Mouse (Mus musculus) forebrain, embryonic 16.5 days (tissue): Measurements from ENCODE around the gene Cmip. TPM values are rescaled to one million over a fixed set of nuclear protein-coding genes. Genes with fewer than 3 reads are reported as not detected.

Experiments used
- ATAC-seq: fragments of 200-750 bp; cut with Nextera tagmentation; 2 replicates; pipeline ENCODE4 v1.8.0; 2017; ENCODE audit warnings: mild to moderate bottlenecking, moderate library complexity
- H3K27ac ChIP-seq: fragments of 300-500 bp; sonication (generic); 2 replicates; pipeline ENCODE4 v1.5.1; 2014; ENCODE audit warnings: low read length, control low read depth
- H3K27me3 ChIP-seq: fragments of 300-500 bp; sonication (generic); replicated peaks from 2 replicates; pipeline ENCODE4 v1.6.1; 2014; ENCODE audit warnings: low read length; ENCODE audit not compliant: control insufficient read depth, insufficient read depth
- H3K36me3 ChIP-seq: fragments of 300-500 bp; sonication (generic); 2 replicates; pipeline ENCODE4 v1.6.1; 2014; ENCODE audit not compliant: control insufficient read depth, insufficient read depth
- H3K4me1 ChIP-seq: fragments of 300-500 bp; sonication (generic); replicated peaks from 2 replicates; pipeline ENCODE4 v1.6.1; 2014; ENCODE audit warnings: low read length; ENCODE audit not compliant: control insufficient read depth, insufficient read depth
- H3K4me2 ChIP-seq: fragments of 300-500 bp; sonication (generic); 2 replicates; pipeline ENCODE4 v1.6.1; 2014; ENCODE audit warnings: mild to moderate bottlenecking, low read length, control low read depth
- H3K4me3 ChIP-seq: fragments of 300-500 bp; sonication (generic); replicated peaks from 2 replicates; pipeline ENCODE4 v1.5.1; 2014; ENCODE audit warnings: mild to moderate bottlenecking, low read length, control low read depth
- H3K9ac ChIP-seq: fragments of 300-500 bp; sonication (generic); replicated peaks from 2 replicates; pipeline ENCODE4 v1.6.1; 2014; ENCODE audit warnings: low read depth, low read length, control low read depth
- H3K9me3 ChIP-seq: fragments of 300-500 bp; sonication (generic); 2 replicates; pipeline ENCODE4 v1.6.1; 2016; ENCODE audit warnings: low read length; ENCODE audit not compliant: control insufficient read depth
- WGBS: fragments of 180-500 bp; shearing (Covaris S2); extraction: QIAGEN DNeasy Blood & Tissue Kit; methylation state at CpG from one replicate; pipeline ENCODE4 v1.1.7; 2014; 5-methylcytosine and 5-hydroxymethylcytosine counted together
- polyA plus RNA-seq: library from polyadenylated mRNA; unstranded; fragments of >200 nt; fragmentation: Nextera tagmentation; extraction: Ambion mirVana; gene quantifications from 2 replicates; pipeline ENCODE4 v1.2.1, GENCODE M21; 2015

Gene Cmip
- polyA plus RNA-seq, 1 experiment from 2014 or later, result 98.1 TPM

- H3K4me2 ChIP-seq, result no peak overlapping the region
- no peaks in the 10 kb centered on the region for H3K9me3 ChIP-seq
- H3K9ac ChIP-seq, result no peak overlapping the region
- WGBS, result 93% methylated on average over 4 of the region's 4 CpGs
- H3K27ac ChIP-seq, result no peak overlapping the region
- no peaks in the 10 kb centered on the region for H3K27me3 ChIP-seq
- H3K4me3 ChIP-seq, result no peak overlapping the region
- H3K4me1 ChIP-seq, result no peaks in the 10 kb centered on the region
- no peak for ATAC-seq
- no peaks in the 10 kb centered on the region for H3K36me3 ChIP-seq
These were observed 20.3 kb upstream of the Cmip start for GRCm38 (mm10) chr8:117236531-117236930.

DNA sequence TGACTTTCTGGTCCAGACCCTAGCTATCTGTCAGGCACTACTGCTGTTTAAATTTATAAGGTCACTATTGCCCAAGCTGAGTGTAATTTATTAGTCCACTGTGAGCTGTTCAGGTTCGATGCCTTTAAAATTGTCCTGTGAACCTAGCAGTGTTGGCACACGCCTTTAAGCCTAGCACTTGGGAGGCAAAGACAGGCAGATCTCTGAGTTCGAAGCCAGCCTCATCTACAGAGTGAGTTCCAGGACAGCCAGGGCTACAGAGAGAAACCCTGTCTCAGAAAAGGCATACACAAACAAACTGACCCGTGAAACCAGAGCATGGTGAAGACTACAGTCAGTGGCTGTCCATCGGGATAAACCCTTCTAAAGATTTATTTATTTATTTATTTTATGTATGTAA, 16.5 kb upstream of the Cmip start:
- Histone ChIP-seq H3K36me3 (no peaks in the 10 kb centered on the region), H3K27me3 (no peaks in the 10 kb centered on the region), H3K4me1 (no peaks in the 10 kb centered on the region), H3K27ac (no peak overlapping the region), H3K4me3 (no peak overlapping the region), H3K9ac (no peak overlapping the region), H3K9me3 (no peaks in the 10 kb centered on the region), H3K4me2 (no peak overlapping the region)
- no peak for ATAC-seq
- 91% methylated on average over 5 of the region's 5 CpGs for WGBS

GRCm38 (mm10) chr8:117240841-117241494, 15.9 kb upstream of the Cmip start:
- 86% methylated on average over 5 of the region's 5 CpGs for WGBS
- Histone ChIP-seq H3K9me3 (no peaks in the 10 kb centered on the region), H3K9ac (no peak overlapping the region), H3K36me3 (no peaks in the 10 kb centered on the region), H3K4me1 (no peaks in the 10 kb centered on the region), H3K27ac (no peak overlapping the region), H3K4me2 (no peak overlapping the region), H3K4me3 (no peak overlapping the region), H3K27me3 (no peaks in the 10 kb centered on the region)
- ATAC-seq, result no peak

DNA sequence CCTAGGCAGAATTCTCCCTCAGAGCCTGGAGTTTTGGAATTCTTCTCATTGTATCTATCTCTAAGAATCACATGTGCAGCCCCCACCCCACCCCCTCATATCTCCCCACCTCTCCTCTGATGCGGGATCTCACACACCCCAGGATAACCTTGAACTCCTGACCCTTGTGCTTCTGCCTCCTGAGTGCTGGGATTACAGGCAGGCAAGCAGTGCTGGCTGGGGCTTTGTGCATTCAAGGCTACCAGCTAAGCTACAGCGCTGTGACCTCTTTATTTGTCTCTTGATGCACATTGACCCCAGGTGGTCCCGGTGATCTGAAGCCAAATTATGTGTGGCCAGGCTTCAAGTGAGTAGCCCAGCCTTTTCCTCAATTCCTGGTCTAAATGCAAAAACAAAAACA, 15.0 kb upstream of the Cmip start:
- H3K4me3 ChIP-seq, result no peak overlapping the region
- H3K27ac ChIP-seq, result no peak overlapping the region
- H3K4me2 ChIP-seq, result no peak overlapping the region
- no peaks in the 10 kb centered on the region for H3K4me1 ChIP-seq
- no peak for ATAC-seq
- no peaks in the 10 kb centered on the region for H3K9me3 ChIP-seq
- no peak overlapping the region for H3K9ac ChIP-seq
- no peaks in the 10 kb centered on the region for H3K36me3 ChIP-seq
- 21% methylated on average over 3 of the region's 3 CpGs for WGBS
- no peaks in the 10 kb centered on the region for H3K27me3 ChIP-seq

GRCm38 (mm10) chr8:117242286-117242685, 14.6 kb upstream of the Cmip start:
- no peak overlapping the region for H3K4me3 ChIP-seq
- 76% methylated on average over 6 of the region's 6 CpGs for WGBS
- no peak overlapping the region for H3K4me2 ChIP-seq
- no peaks in the 10 kb centered on the region for H3K36me3 ChIP-seq
- no peak for ATAC-seq
- H3K9ac ChIP-seq, result no peak overlapping the region
- H3K27ac ChIP-seq, result no peak overlapping the region
- H3K4me1 ChIP-seq, result no peaks in the 10 kb centered on the region
- H3K27me3 ChIP-seq, result no peaks in the 10 kb centered on the region
- H3K9me3 ChIP-seq, result no peaks in the 10 kb centered on the region

GRCm38 (mm10) chr8:117244601-117245000, 12.3 kb upstream of the Cmip start:
- H3K9ac ChIP-seq, result no peak overlapping the region
- ATAC-seq, result no peak
- H3K4me1 ChIP-seq, result no peaks in the 10 kb centered on the region
- H3K4me2 ChIP-seq, result no peak overlapping the region
- H3K4me3 ChIP-seq, result no peak overlapping the region
- no peaks in the 10 kb centered on the region for H3K27me3 ChIP-seq
- no peaks in the 10 kb centered on the region for H3K36me3 ChIP-seq
- no peaks in the 10 kb centered on the region for H3K9me3 ChIP-seq
- 48% methylated on average over 6 of the region's 6 CpGs for WGBS
- H3K27ac ChIP-seq, result no peak overlapping the region

GRCm38 (mm10) chr8:117248341-117248740, 8.5 kb upstream of the Cmip start:
- Histone ChIP-seq H3K4me2 (no peak overlapping the region), H3K9ac (no peak overlapping the region), H3K36me3 (no peaks in the 10 kb centered on the region), H3K9me3 (no peaks in the 10 kb centered on the region), H3K27me3 (no peaks in the 10 kb centered on the region), H3K4me3 (no peak overlapping the region), H3K27ac (no peak overlapping the region), H3K4me1 (no peaks in the 10 kb centered on the region)
- 86% methylated on average over 11 of the region's 11 CpGs for WGBS
- no peak for ATAC-seq

DNA sequence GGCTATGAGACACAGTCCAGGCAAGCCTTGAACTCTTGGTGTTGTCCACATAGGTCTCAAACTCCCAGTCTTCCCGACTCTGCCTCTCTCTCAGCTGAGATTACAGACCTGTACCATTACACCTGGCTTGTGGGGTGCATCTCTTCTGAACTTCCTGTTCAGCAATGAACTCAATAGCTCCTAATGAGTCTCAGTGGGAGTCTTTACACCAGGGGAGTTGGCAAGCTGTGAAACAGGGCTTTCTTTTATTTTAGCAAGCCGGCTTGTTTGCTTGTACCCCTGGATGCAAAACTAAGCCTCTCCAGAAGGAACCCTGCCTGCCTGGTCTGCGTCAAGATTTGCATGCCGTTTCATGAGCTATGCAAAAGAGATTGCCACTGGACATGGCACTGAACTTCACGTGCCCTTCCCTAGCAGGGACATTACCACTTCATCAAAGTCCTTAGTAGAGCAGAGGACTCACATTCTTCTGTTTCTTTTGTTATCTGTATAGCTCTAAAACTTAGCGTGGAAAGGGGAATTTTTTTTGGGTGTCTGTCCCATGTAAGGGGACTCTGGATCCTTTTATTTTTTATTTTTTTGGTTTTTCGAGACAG, 5.7 kb upstream of the Cmip start:
- Histone ChIP-seq H3K9me3 (no peaks in the 10 kb centered on the region), H3K27me3 (no peaks in the 10 kb centered on the region), H3K27ac (no peak overlapping the region), H3K36me3 (no peaks in the 10 kb centered on the region), H3K9ac (no peak overlapping the region), H3K4me3 (no peak overlapping the region), H3K4me2 (no peak overlapping the region), H3K4me1 (peaks cover 4% of the 10 kb centered on the region)
- WGBS, result 27% methylated on average over 7 of the region's 7 CpGs
- no peak for ATAC-seq

DNA sequence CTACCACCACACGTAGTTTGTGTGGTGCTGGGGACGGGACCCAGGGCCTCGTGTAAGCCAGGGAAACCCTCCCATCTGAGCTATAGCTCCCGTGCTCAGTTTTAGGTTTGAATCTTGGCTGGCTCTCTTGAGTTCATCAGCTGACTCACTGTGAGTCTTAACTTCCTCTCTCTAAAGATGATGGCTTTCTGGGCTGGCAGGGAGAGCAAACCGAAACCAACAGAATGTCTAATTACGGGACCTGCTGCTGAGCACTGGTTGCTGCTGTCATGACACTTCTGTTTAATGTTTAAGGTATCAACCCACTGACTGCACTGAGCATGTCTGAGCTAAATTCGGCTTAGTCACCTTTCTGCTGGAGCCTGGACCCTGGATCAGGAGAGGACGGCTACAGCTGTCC, 4.2 kb upstream of the Cmip start:
- no peaks in the 10 kb centered on the region for H3K36me3 ChIP-seq
- H3K27ac ChIP-seq, result no peak overlapping the region
- WGBS, result 97% methylated on average over 8 of the region's 8 CpGs
- no peak for ATAC-seq
- no peaks in the 10 kb centered on the region for H3K9me3 ChIP-seq
- peaks cover 4% of the 10 kb centered on the region for H3K4me1 ChIP-seq
- no peak overlapping the region for H3K9ac ChIP-seq
- H3K27me3 ChIP-seq, result no peaks in the 10 kb centered on the region
- H3K4me2 ChIP-seq, result no peak overlapping the region
- H3K4me3 ChIP-seq, result no peak overlapping the region
